23 mouse cellular contexts compared by ENCODE assay signal in genomic region chr5:36578982-36579381, GRCm38 (mm10). TPM values are rescaled to one million over a fixed set of nuclear protein-coding genes. Genes with fewer than 3 reads are reported as not detected.
DNase-seq lines count a peak whose midpoint lies in the region; ATAC-seq and TF ChIP-seq lines count a peak whose summit lies in the region.
"Had no signal": no experiment of that assay in that cellular context is flagged by ENCODE, and none has a peak within 500 bp of the region (broad histone marks: within the 10 kb centered on the region; RNA-seq: fewer than 3 reads in every experiment).

No protein-coding gene starts in this region.

- DNase-seq in gastrocnemius, adult 2 months = peak; percentile 9
- DNase-seq in gastrocnemius, postnatal 4 days (ENCODE audit: low spot score in 2 of 2) = no peak
- no peak for DNase-seq in kidney, adult 9 months
- DNase-seq: adrenal gland, adult 2 months; adrenal gland, postnatal 10 days; adrenal gland, postnatal 25 days; B cell, adult 2 months; cerebellum, adult 11 months; cerebellum, adult 18-20 months; cerebellum, adult 8-10 months; cerebellum, adult 9-11 months; cerebellum, postnatal 25 days; forebrain, postnatal 0 days had no signal

- no peak overlapping the region for H3K4me3 ChIP-seq in gastrocnemius, adult 2 months
- no peak overlapping the region for H3K4me3 ChIP-seq in kidney, embryonic 15.5 days (replicated peaks)
- H3K4me3 ChIP-seq in megakaryocyte, embryonic 14.5 days (replicated peaks) = peak overlapping the region; percentile 78
- H3K4me3 ChIP-seq: embryonic facial prominence, embryonic 10.5 days; embryonic facial prominence, embryonic 12.5 days; forebrain, embryonic 13.5 days; forebrain, embryonic 15.5 days had no signal

- no peak overlapping the region for H3K9ac ChIP-seq in kidney, embryonic 15.5 days
- H3K9ac ChIP-seq: embryonic facial prominence, embryonic 12.5 days; forebrain, embryonic 13.5 days; forebrain, embryonic 15.5 days; forebrain, postnatal 0 days had no signal

- no peaks in the 10 kb centered on the region for H3K36me3 ChIP-seq in kidney, embryonic 15.5 days
- H3K36me3 ChIP-seq in megakaryocyte, embryonic 14.5 days (replicated peaks; ENCODE audit: low read length) = peaks cover 45% of the 10 kb centered on the region
- H3K36me3 ChIP-seq: embryonic facial prominence, embryonic 10.5 days; embryonic facial prominence, embryonic 12.5 days; forebrain, embryonic 15.5 days had no signal

- intact Hi-C loops in gastrocnemius, adult 2 months (cut with DNase I) = no loop called here

- 0 out of 2 replicates have a peak overlapping the region, but pooled peaks have one; percentile 88 for H3K4me2 ChIP-seq in kidney, embryonic 15.5 days
- H3K4me2 ChIP-seq: embryonic facial prominence, embryonic 12.5 days; forebrain, embryonic 13.5 days; forebrain, embryonic 15.5 days had no signal

- H3K4me1 ChIP-seq in kidney, embryonic 15.5 days = peaks cover 49% of the 10 kb centered on the region
- H3K4me1 ChIP-seq in megakaryocyte, embryonic 14.5 days = peaks cover 92% of the 10 kb centered on the region

- no peak for ATAC-seq in kidney, embryonic 15.5 days (replicated peaks; ENCODE audit: low FRiP score)
- no peak for ATAC-seq in megakaryocyte, adult 5-6 weeks (ENCODE audit: poor library complexity, severe bottlenecking)
- ATAC-seq: CD4-positive, CD25-positive, alpha-beta regulatory T cell, adult 4 months; forebrain, embryonic 13.5 days; forebrain, embryonic 15.5 days; forebrain, postnatal 0 days had no signal

- WGBS in kidney, embryonic 15.5 days = 71% methylated on average over 2 of the region's 2 CpGs

- H3K9me3 ChIP-seq in kidney, embryonic 15.5 days (replicated peaks) = no peaks in the 10 kb centered on the region
- no peaks in the 10 kb centered on the region for H3K9me3 ChIP-seq in megakaryocyte, embryonic 14.5 days
- H3K9me3 ChIP-seq: embryonic facial prominence, embryonic 10.5 days; embryonic facial prominence, embryonic 12.5 days; forebrain, embryonic 13.5 days; forebrain, embryonic 15.5 days; G1E had no signal

- TF ChIP-seq CTCF in gastrocnemius, adult 2 months (IDR thresholded peaks at IDR 0.05) = no peak

- H3K27me3 ChIP-seq in kidney, embryonic 15.5 days = no peaks in the 10 kb centered on the region
- no peaks in the 10 kb centered on the region for H3K27me3 ChIP-seq in megakaryocyte, embryonic 14.5 days (replicated peaks)
- H3K27me3 ChIP-seq: CH12.LX; embryonic facial prominence, embryonic 12.5 days; forebrain, embryonic 13.5 days; forebrain, embryonic 15.5 days had no signal

- no peak overlapping the region for H3K27ac ChIP-seq in gastrocnemius, adult 2 months
- no peak overlapping the region for H3K27ac ChIP-seq in kidney, embryonic 15.5 days
- H3K27ac ChIP-seq: embryonic facial prominence, embryonic 10.5 days; embryonic facial prominence, embryonic 12.5 days; forebrain, embryonic 13.5 days; forebrain, embryonic 15.5 days had no signal

RNA-seq across cellular contexts. Expression of gene Tbc1d14, which starts 14.1 kb away (rescaled TPM):
- 10 to 100 TPM; 14.3 to 16.7 TPM for total RNA-seq in gastrocnemius, adult 2 months (2021)
- total RNA-seq in gastrocnemius, postnatal 4 days (2021) = 10 to 100 TPM; 24.8 to 27.5 TPM
- 45.2 and 46.2 TPM in 2 replicates for polyA plus RNA-seq in kidney, embryonic 15.5 days (2015; fragmentation: Nextera tagmentation; extraction: Ambion mirVana)
- 7.1 and 8.7 TPM in 2 replicates for polyA plus RNA-seq in megakaryocyte, embryonic 14.5 days (2012; ENCODE audit: insufficient read depth, low replicate concordance)
- total RNA-seq in megakaryocyte, adult 5-6 weeks (2015) = 22.3 and 25.5 TPM in 2 replicates
- 11.2 and 16.2 TPM in 2 replicates for total RNA-seq in megakaryocyte, adult 5-6 weeks (2017)
